Mouse (Mus musculus) ES-Bruce4 (cell line): ENCODE results near the gene Tpra1.

Source experiments
- EP300 ChIP-seq: IDR thresholded peaks from 2 replicates; pipeline ENCODE4 v1.6.1; 2011; ENCODE audit warnings: low read depth, low read length; ENCODE audit not compliant: insufficient read depth
- POLR2A ChIP-seq: IDR thresholded peaks from one replicate; pipeline ENCODE4 v1.8.1; 2011; ENCODE audit warnings: low read length; ENCODE audit not compliant: insufficient read depth

DNA sequence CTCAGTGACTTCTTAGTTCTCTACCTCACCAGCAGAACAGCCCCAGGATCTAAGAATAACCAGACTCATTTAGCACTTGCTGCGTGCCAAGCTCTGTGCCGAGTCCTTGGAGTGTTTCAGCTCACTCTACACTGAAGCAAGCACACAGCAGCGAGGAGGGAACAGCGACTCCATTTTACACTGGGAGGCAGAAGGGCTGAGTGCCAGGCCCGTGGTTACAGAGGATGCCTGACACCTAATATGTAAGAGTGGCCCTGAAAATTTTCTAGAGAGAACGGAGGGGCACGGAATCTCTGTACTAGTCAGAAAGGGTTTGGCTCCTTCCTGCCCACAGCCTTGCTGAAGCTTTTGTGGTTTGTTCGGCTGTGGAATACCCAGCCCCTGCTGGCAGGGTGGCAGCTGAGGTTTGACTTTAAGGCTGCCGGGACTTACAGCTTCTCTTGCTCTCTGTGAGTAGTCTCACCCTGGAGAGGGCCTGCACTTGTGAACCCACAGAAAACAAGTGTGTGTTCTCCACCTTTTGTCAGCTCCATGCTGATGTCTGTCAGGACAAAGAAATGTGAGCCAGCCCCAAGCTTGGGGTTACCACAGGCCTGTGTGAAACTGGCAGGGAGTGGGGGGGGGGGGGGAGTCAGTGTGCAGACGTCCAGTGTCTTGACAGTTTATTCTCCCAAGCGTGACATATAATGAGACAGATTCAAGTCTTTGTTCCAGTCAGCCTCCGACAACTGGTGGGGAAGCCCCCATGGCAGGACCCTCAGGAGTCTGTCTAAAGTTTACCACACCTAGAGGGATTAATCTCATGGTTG is 37.4 kb downstream of the Tpra1 start:
- TF ChIP-seq EP300 (no peak), POLR2A (no peak)
